Mouse (Mus musculus) neural tube, embryonic 13.5 days (tissue): ENCODE measurements around the gene Hhipl1. TPM values are rescaled to one million over a fixed set of nuclear protein-coding genes. Genes with fewer than 3 reads are reported as not detected.

Source experiments
- ATAC-seq: fragments of 200-750 bp; cut with Nextera tagmentation; 2 replicates; pipeline ENCODE4 v1.8.0; 2017; ENCODE audit warnings: low read depth, mild to moderate bottlenecking, moderate TSS enrichment, moderate library complexity
- H3K27ac ChIP-seq: fragments of 300-500 bp; sonication (generic); replicated peaks from 2 replicates; pipeline ENCODE4 v1.5.1; 2015; ENCODE audit warnings: moderate library complexity, mild to moderate bottlenecking, inconsistent platforms
- H3K27me3 ChIP-seq: fragments of 300-500 bp; sonication (generic); 2 replicates; pipeline ENCODE4 v1.6.1; 2015; ENCODE audit warnings: mild to moderate bottlenecking, inconsistent platforms
- H3K36me3 ChIP-seq: fragments of 300-500 bp; sonication (generic); 2 replicates; pipeline ENCODE4 v1.6.1; 2015; ENCODE audit warnings: mild to moderate bottlenecking, inconsistent platforms
- H3K4me1 ChIP-seq: fragments of 300-500 bp; sonication (generic); replicated peaks from 2 replicates; pipeline ENCODE4 v1.6.1; 2015; ENCODE audit warnings: inconsistent platforms
- H3K4me2 ChIP-seq: fragments of 300-500 bp; sonication (generic); 2 replicates; pipeline ENCODE4 v1.6.1; 2015; ENCODE audit warnings: inconsistent platforms, mild to moderate bottlenecking, moderate library complexity
- H3K4me3 ChIP-seq: fragments of 300-500 bp; sonication (generic); 2 replicates; pipeline ENCODE4 v1.5.1; 2015; ENCODE audit warnings: mild to moderate bottlenecking, inconsistent platforms
- H3K9ac ChIP-seq: fragments of 300-500 bp; sonication (generic); 2 replicates; pipeline ENCODE4 v1.6.1; 2015; ENCODE audit warnings: moderate library complexity, mild to moderate bottlenecking, inconsistent platforms
- H3K9me3 ChIP-seq: fragments of 300-500 bp; sonication (generic); 2 replicates; pipeline ENCODE4 v1.6.1; 2016; ENCODE audit warnings: inconsistent platforms
- WGBS: fragments of 180-500 bp; shearing (Covaris S2); methylation state at CpG from one replicate; pipeline ENCODE4 v1.1.7; 2015; 5-methylcytosine and 5-hydroxymethylcytosine counted together
- polyA plus RNA-seq: library from polyadenylated mRNA; unstranded; fragments of >200 nt; fragmentation: Nextera tagmentation; extraction: Ambion mirVana; gene quantifications from 2 replicates; pipeline ENCODE4 v1.2.1, GENCODE M21; 2015

The Hhipl1 gene
- polyA plus RNA-seq, 1 experiment from 2014 or later, result 1.6 TPM

DNA sequence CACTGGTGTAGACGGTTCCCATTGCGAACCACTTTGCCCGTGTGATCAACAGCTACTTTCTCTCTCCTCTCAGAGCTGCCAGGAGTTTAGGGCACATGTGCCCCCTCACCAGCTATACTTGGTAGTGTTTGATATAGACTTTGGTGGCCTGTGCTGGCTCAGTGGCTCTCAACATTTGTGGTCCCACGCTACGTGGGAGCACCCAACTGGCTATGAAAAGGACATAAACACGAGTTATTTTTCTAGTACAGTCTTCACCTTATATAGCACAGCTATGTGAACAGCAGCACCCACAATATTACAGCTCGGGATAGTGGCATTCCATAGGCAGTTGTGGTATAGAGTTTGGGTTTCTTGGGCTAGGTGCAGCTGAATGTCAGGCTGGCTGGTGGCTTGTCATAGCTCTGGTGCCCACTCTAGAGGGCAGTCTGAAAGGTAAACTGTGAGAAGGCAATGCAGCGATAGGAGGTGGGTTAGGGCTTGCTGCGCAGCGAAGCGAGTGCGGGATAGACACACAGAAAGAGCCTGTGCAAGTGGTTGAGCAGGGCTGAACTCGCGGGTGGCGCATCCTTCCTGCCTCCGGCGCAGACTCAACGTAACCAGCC is 11.9 kb downstream of the Hhipl1 start:
- Histone ChIP-seq H3K9me3 (no peaks in the 10 kb centered on the region), H3K9ac (no peak overlapping the region), H3K4me2 (peak overlapping the region; percentile 42), H3K36me3 (no peaks in the 10 kb centered on the region), H3K27me3 (peaks cover 48% of the 10 kb centered on the region), H3K4me1 (peaks cover 48% of the 10 kb centered on the region), H3K4me3 (peak overlapping the region; percentile 13; the same call in 1 of the 2 replicates), H3K27ac (no peak overlapping the region)
- no peak for ATAC-seq
- 20% methylated on average over 18 of the region's 18 CpGs for WGBS

DNA sequence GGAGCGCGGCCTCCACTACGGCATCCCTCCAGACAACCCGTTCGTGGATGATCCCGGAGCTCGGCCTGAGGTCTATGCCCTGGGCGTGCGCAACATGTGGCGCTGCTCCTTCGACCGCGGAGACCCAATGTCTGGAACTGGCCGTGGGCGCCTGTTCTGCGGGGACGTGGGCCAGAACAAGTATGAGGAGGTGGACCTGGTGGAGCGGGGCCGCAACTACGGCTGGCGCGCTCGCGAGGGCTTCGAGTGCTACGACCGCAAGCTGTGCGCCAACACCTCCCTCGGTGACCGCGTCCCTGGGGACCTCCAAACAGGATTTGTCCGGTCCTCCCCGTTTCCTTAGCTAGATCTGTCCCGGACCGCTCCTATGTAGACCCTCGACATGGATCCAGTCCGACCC is 12.4 kb downstream of the Hhipl1 start:
- H3K36me3 ChIP-seq, result no peaks in the 10 kb centered on the region
- peak overlapping the region; percentile 13; the same call in 1 of the 2 replicates for H3K4me3 ChIP-seq
- 21% methylated on average over 37 of the region's 37 CpGs for WGBS
- H3K4me1 ChIP-seq, result peaks cover 47% of the 10 kb centered on the region
- H3K27ac ChIP-seq, result no peak overlapping the region
- H3K4me2 ChIP-seq, result peak overlapping the region; percentile 42
- no peak overlapping the region for H3K9ac ChIP-seq
- H3K9me3 ChIP-seq, result no peaks in the 10 kb centered on the region
- no peak for ATAC-seq
- H3K27me3 ChIP-seq, result peaks cover 48% of the 10 kb centered on the region

DNA sequence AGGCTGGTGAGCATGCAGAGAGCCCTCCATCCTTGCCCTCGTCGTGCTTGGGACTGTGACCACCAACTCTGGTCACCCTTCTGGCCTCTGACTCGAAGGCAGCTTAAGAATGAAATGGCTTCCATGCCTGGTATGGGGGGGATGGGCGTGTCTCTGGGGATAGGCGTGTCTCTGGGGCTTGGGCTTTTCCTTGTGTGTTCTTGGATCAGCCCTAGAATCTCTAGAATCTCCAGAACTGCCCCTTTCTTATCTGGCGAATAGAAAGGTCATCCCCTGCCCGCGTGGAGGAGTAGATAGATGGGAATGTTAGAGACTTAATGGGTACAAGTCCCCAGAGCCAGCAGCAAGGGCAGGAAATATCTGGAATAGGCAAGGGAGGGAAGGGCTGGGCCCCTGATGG is 14.0 kb downstream of the Hhipl1 start:
- 7% methylated on average over 8 of the region's 8 CpGs for WGBS
- no peak for ATAC-seq
- peak overlapping the region; percentile 52 for H3K27ac ChIP-seq
- no peak overlapping the region for H3K9ac ChIP-seq
- H3K27me3 ChIP-seq, result peaks cover 48% of the 10 kb centered on the region
- no peak overlapping the region for H3K4me2 ChIP-seq
- no peaks in the 10 kb centered on the region for H3K9me3 ChIP-seq
- no peak overlapping the region for H3K4me3 ChIP-seq
- no peaks in the 10 kb centered on the region for H3K36me3 ChIP-seq
- H3K4me1 ChIP-seq, result peaks cover 47% of the 10 kb centered on the region

- Histone ChIP-seq H3K4me1 (peaks cover 29% of the 10 kb centered on the region), H3K9me3 (no peaks in the 10 kb centered on the region), H3K36me3 (no peaks in the 10 kb centered on the region), H3K27ac (no peak overlapping the region), H3K27me3 (peaks cover 44% of the 10 kb centered on the region), H3K9ac (no peak overlapping the region), H3K4me2 (no peak overlapping the region), H3K4me3 (no peak overlapping the region)
- 51% methylated on average over 5 of the region's 5 CpGs for WGBS
- ATAC-seq, result no peak
Measured at GRCm38 (mm10) chr12:108326401-108326800, 20.3 kb downstream of the Hhipl1 start.

DNA sequence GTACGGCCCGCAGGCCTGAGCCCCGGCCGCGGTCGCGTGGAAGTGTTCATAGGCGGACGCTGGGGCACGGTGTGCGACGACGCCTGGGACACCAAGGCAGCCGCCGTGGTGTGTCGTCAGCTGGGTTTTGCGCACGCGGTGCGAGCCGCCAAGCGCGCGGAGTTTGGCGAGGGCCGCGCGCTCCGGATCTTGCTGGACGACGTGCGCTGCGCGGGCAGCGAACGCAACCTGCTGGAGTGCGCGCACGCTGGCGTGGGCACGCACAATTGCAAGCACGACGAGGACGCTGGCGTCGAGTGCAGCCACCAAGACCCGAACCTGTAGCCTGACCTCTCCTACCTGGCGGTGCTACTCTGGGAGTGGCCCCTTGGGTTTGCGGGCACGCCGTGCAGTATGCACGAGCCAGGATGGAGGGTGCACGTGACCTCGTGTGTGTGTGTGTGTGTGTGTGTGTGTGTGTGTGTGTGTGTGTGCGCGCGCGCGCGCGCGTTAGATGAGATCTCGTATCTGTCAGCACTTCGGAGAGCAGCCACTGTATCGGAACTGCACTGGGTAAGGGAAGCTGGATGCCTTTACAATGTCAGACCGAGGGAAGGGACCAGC is 21.9 kb downstream of the Hhipl1 start:
- no peaks in the 10 kb centered on the region for H3K9me3 ChIP-seq
- peak overlapping the region; percentile 62 for H3K9ac ChIP-seq
- peaks cover 44% of the 10 kb centered on the region for H3K27me3 ChIP-seq
- no peak overlapping the region for H3K27ac ChIP-seq
- peak overlapping the region; percentile 64 for H3K4me2 ChIP-seq
- peak; percentile 68 for ATAC-seq
- peaks cover 27% of the 10 kb centered on the region for H3K4me1 ChIP-seq
- no peaks in the 10 kb centered on the region for H3K36me3 ChIP-seq
- 2% methylated on average over 66 of the region's 66 CpGs for WGBS
- peak overlapping the region; percentile 42 for H3K4me3 ChIP-seq

GRCm38 (mm10) chr12:108333056-108333455 is 27.0 kb downstream of the Hhipl1 start:
- Histone ChIP-seq H3K27ac (peak overlapping the region; percentile 19; the same call in 1 of the 2 replicates), H3K9me3 (no peaks in the 10 kb centered on the region), H3K4me2 (peak overlapping the region; percentile 96), H3K4me1 (peaks cover 31% of the 10 kb centered on the region), H3K4me3 (peak overlapping the region; percentile 66), H3K27me3 (peaks cover 31% of the 10 kb centered on the region), H3K36me3 (no peaks in the 10 kb centered on the region), H3K9ac (peak overlapping the region; percentile 22; the same call in 1 of the 2 replicates)
- under 1% methylated on average over 16 of the region's 16 CpGs for WGBS
- peak; percentile 29 for ATAC-seq

- Histone ChIP-seq H3K4me2 (peak overlapping the region; percentile 96), H3K27ac (peak overlapping the region; percentile 19; the same call in 1 of the 2 replicates), H3K4me1 (peaks cover 27% of the 10 kb centered on the region), H3K27me3 (peaks cover 28% of the 10 kb centered on the region), H3K4me3 (peak overlapping the region; percentile 66), H3K9ac (peak overlapping the region; percentile 22; the same call in 1 of the 2 replicates), H3K36me3 (no peaks in the 10 kb centered on the region), H3K9me3 (no peaks in the 10 kb centered on the region)
- WGBS, result 1% methylated on average over 22 of the region's 22 CpGs
- peak; percentile 33 for ATAC-seq
Measured at GRCm38 (mm10) chr12:108333481-108333882, 27.4 kb downstream of the Hhipl1 start.

GRCm38 (mm10) chr12:108333895-108334445 is 27.9 kb downstream of the Hhipl1 start, which contains the start of gene Cyp46a1:
Gene Cyp46a1 (plus strand): TSS chr12:108334381.
- Histone ChIP-seq H3K9me3 (no peaks in the 10 kb centered on the region), H3K4me2 (peak within 1 kb of the TSS; percentile 96), H3K9ac (peak within 1 kb of the TSS; percentile 83), H3K27me3 (peaks cover 23% of the 10 kb centered on the region), H3K36me3 (no peaks in the 10 kb centered on the region), H3K4me3 (peak within 1 kb of the TSS; percentile 66), H3K4me1 (peaks cover 27% of the 10 kb centered on the region), H3K27ac (peak within 1 kb of the TSS; percentile 73)
- WGBS, result 1% methylated on average over 43 of the region's 56 CpGs
- ATAC-seq, result peak; percentile 91

DNA sequence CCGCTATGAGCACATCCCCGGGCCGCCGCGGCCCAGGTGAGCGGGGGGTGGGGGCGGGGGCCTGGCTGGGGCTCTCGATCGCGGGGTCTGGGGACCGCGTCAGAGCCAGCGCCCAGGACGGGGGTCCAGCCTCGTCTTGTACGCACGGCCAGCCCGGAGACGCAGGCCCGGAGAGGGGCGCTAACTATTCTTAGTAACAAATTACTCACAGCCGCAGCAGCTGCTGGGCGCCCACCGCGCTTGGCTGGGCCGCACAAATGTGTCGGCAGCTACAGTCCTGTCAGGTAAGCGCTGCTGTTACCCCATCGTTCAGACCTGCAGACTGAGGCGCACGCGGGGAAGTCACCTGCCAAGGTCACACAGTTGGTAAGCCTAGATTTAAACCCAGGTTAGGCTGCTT is 28.5 kb downstream of the Hhipl1 start:
- Histone ChIP-seq H3K4me2 (peak overlapping the region; percentile 96), H3K9me3 (no peaks in the 10 kb centered on the region), H3K36me3 (no peaks in the 10 kb centered on the region), H3K4me3 (peak overlapping the region; percentile 66), H3K27me3 (peaks cover 18% of the 10 kb centered on the region), H3K9ac (peak overlapping the region; percentile 83), H3K4me1 (peaks cover 28% of the 10 kb centered on the region), H3K27ac (peak overlapping the region; percentile 73)
- WGBS, result under 1% methylated on average over 31 of the region's 32 CpGs
- ATAC-seq, result no peak; the same call in none of the 2 replicates

GRCm38 (mm10) chr12:108338572-108339190 is 32.6 kb downstream of the Hhipl1 start:
- Histone ChIP-seq H3K36me3 (no peaks in the 10 kb centered on the region), H3K9ac (no peak overlapping the region), H3K27ac (no peak overlapping the region), H3K9me3 (no peaks in the 10 kb centered on the region), H3K27me3 (peaks cover 10% of the 10 kb centered on the region; the same call in 1 of the 2 replicates), H3K4me1 (peaks cover 14% of the 10 kb centered on the region), H3K4me3 (no peak overlapping the region), H3K4me2 (no peak overlapping the region)
- 29% methylated on average over 14 of the region's 14 CpGs for WGBS
- ATAC-seq, result no peak

DNA sequence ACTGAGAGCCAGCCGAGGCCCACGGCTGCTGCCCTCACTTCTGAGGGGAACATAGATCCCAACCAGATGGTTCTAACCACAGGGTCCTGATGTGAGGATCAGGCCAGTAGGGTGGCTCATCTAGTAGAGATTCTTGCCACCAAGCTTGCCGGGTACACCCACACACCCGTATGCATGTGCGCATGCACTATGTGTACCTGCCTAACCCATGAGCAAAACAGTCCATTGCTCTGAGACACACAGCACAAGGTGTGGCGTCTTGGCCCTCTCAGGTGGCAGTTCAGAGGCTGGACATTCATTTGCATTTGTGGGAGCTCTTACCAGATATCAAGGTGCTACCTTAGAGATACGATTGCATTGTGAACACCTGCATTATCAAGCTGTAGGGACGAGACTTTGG is 42.1 kb downstream of the Hhipl1 start:
- ATAC-seq, result no peak

DNA sequence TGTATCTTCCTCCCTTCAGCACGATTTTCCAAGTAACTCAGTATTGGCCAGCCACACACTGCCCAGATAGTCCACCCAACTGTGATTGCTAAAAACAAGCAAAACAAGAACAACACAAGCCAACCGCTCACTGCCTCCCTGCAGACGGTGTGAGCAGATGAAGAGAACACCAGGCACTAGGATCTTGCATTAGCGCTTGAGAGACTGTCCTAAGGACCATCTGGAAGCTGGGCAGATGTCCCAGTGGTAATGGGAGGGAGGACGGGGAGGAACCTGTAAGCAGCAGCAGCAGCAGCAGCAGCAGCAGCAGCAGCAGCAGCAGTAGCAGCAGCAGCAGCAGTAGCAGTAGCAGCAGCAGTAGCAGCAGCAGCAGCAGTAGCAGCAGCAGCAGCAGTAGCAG is 43.0 kb downstream of the Hhipl1 start:
- Histone ChIP-seq H3K4me1 (peaks cover 10% of the 10 kb centered on the region), H3K27ac (no peak overlapping the region), H3K27me3 (peaks cover 30% of the 10 kb centered on the region), H3K9me3 (no peaks in the 10 kb centered on the region), H3K4me2 (no peak overlapping the region), H3K4me3 (no peak overlapping the region), H3K36me3 (no peaks in the 10 kb centered on the region), H3K9ac (no peak overlapping the region)
- WGBS, result 64% methylated on average over 5 of the region's 5 CpGs
- ATAC-seq, result no peak

More for the DNA sequence above, 42.1 kb downstream of the Hhipl1 start:
- Histone ChIP-seq H3K9ac (no peak overlapping the region), H3K4me1 (peaks cover 10% of the 10 kb centered on the region), H3K27me3 (peaks cover 22% of the 10 kb centered on the region), H3K36me3 (no peaks in the 10 kb centered on the region), H3K4me3 (no peak overlapping the region), H3K27ac (no peak overlapping the region), H3K4me2 (no peak overlapping the region), H3K9me3 (no peaks in the 10 kb centered on the region)
- 90% methylated on average over 8 of the region's 8 CpGs for WGBS
